Mouse (Mus musculus) ES-E14 (cell line): ENCODE measurements at regions not wholly inside any gene's neighbourhood (a gene's known extent, or its start where the extent isn't known, plus 50 kb on each side); places are given as distances from the start of the nearest gene placed in this dataset.

Source experiments
- DNase-seq: peaks from one replicate; pipeline ENCODE4 v3.0.0-alpha.2; 2013; ENCODE audit warnings: low read depth, low spot score
- H3K27ac ChIP-seq: 2 replicates; pipeline ENCODE4 v1.5.1; 2012; ENCODE audit warnings: low read depth, mild to moderate bottlenecking, low read length, moderate library complexity, mixed read lengths; ENCODE audit not compliant: poor library complexity, insufficient read depth, severe bottlenecking
- H3K36me3 ChIP-seq: 2 replicates; pipeline ENCODE4 v1.6.1; 2012; ENCODE audit warnings: mild to moderate bottlenecking, low read length, moderate library complexity, mixed read lengths; ENCODE audit not compliant: control insufficient read depth, poor library complexity, insufficient read depth, severe bottlenecking
- H3K4me1 ChIP-seq, 2 experiments: fragments of 150-350 bp in 1 of 2; sonication (generic) in 1 of 2; 2 replicates each; pipeline ENCODE4 v1.6.1; 2012; ENCODE audit warnings: low read length in 2 of 2, mild to moderate bottlenecking in 1 of 2, mixed read lengths in 1 of 2; ENCODE audit not compliant: control insufficient read depth in 2 of 2, insufficient read depth in 2 of 2, poor library complexity in 1 of 2
- H3K4me3 ChIP-seq, 2 experiments: fragments of 150-350 bp in 1 of 2; sonication (generic) in 1 of 2; 2 replicates each; pipeline ENCODE4 v1.5.1; 2012; ENCODE audit warnings: low read length in 2 of 2, low read depth in 1 of 2, mild to moderate bottlenecking in 1 of 2, mixed read lengths in 1 of 2; ENCODE audit not compliant: insufficient read depth in 1 of 2, poor library complexity in 1 of 2, severe bottlenecking in 1 of 2
- H3K9ac ChIP-seq: 2 replicates; pipeline ENCODE4 v1.6.1; 2012; ENCODE audit warnings: low read depth, mild to moderate bottlenecking, low read length, mixed read lengths; ENCODE audit not compliant: poor library complexity, insufficient read depth, severe bottlenecking
- H3K9me3 ChIP-seq: fragments of 150-350 bp; sonication (generic); 2 replicates; pipeline ENCODE4 v1.6.1; 2012; ENCODE audit warnings: low read depth, mild to moderate bottlenecking, low read length; ENCODE audit not compliant: control insufficient read depth, insufficient read depth
- CHD2 ChIP-seq: IDR thresholded peaks from 2 replicates; pipeline ENCODE4 v1.6.1; 2014; ENCODE audit warnings: mild to moderate bottlenecking, low read depth, low read length, inconsistent platforms
- HCFC1 ChIP-seq: IDR thresholded peaks from 2 replicates; pipeline ENCODE4 v1.6.1; 2012; ENCODE audit warnings: low read length, inconsistent platforms, borderline replicate concordance; ENCODE audit not compliant: insufficient read depth
- MAFK ChIP-seq: IDR thresholded peaks from 2 replicates; pipeline ENCODE4 v1.6.1; 2014; ENCODE audit warnings: mild to moderate bottlenecking, low read depth, low read length, inconsistent platforms; ENCODE audit not compliant: insufficient read depth
- ZC3H11A ChIP-seq: IDR thresholded peaks from 2 replicates; pipeline ENCODE4 v1.6.1; 2012; ENCODE audit warnings: low read depth, mild to moderate bottlenecking, inconsistent platforms, low read length, borderline replicate concordance
- ZNF384 ChIP-seq: IDR thresholded peaks from 2 replicates; pipeline ENCODE4 v1.6.1; 2012; ENCODE audit warnings: low read depth, low read length, inconsistent platforms
- in situ Hi-C, 2 experiments: fragments of 600-800 bp; cut with MboI; formaldehyde crosslinking; loops; one replicate each; pipeline ENCODE4 v1.15.1; 2025; ENCODE audit warnings: low sequenced_read_pairs in 2 of 2, inconsistent platforms in 1 of 2; ENCODE audit not compliant: unreplicated experiment in 2 of 2

DNA sequence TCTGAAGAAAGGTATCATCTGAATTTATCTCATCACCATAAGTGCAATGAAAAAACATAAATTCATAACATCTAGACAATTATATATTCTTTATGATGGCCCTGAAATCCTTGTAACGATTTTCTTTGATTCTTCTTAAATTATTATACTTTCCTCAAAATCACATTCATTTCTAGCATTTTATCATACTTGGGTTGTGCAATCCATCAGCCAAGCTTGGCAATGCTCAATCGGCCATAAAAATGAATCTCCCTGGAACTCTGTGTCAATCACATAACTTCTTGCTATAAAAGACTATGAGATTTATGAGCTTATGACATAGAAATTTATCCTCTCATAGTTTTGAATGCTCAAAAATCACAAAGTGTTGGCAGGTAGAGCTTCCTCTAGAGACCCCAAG lies 811.3 kb downstream of the Ryr2 start:
- H3K9ac ChIP-seq = no peak overlapping the region
- no peak for DNase-seq
- TF ChIP-seq ZNF384 (no peak), ZC3H11A (no peak), MAFK (no peak)
- no peaks in the 10 kb centered on the region for H3K9me3 ChIP-seq
- H3K36me3 ChIP-seq = no peaks in the 10 kb centered on the region
- no peak overlapping the region for H3K27ac ChIP-seq
- H3K4me3 ChIP-seq = no peak overlapping the region
- in situ Hi-C loops = no loop called here
- no peaks in the 10 kb centered on the region for H3K4me1 ChIP-seq

DNA sequence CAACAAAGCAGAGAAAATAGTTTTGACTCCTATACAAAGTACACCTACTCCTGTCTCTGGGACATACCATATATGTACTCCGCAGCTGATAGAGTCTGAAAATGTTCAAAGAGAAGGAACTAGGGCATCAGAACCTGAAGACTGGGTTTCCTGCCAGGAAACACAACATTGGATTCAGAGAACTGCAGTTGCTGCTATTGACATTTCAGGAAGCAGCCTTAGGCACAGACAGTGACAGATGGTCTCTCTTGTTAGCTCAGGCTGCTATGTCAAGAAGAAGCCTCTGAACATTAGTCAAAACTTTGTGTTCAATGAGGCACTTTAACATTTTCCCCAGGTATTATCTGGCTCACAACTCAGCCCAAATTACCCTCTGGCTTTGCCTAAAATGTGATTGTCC lies 812.1 kb downstream of the Ryr2 start:
- Histone ChIP-seq H3K36me3 (no peaks in the 10 kb centered on the region), H3K9ac (no peak overlapping the region), H3K4me1 (no peaks in the 10 kb centered on the region), H3K27ac (no peak overlapping the region), H3K9me3 (no peaks in the 10 kb centered on the region), H3K4me3 (no peak overlapping the region)
- DNase-seq = no peak
- no peak for TF ChIP-seq HCFC1
- no peak for TF ChIP-seq ZC3H11A
- no peak for TF ChIP-seq CHD2
- no peak for TF ChIP-seq ZNF384
- no peak for TF ChIP-seq MAFK
- in situ Hi-C loops = no loop called here

DNA sequence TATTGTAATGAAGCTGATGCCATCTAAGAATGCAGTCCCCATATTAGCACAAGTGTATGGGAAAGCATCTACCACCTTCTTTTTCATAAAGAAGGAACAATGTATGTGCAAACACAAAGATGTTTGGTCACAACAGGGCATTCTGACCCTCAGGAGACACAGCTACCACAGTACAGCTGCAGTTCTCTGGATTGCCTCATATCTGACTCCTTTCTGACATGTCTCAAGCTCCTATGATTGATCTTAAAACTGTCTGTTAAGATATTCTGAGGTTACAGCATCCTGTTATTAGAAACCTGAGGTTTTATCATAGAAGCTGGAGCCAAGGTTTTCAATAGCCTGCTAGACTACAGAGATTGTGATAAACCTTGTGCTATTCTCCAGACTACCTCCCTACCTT lies 813.0 kb downstream of the Ryr2 start:
- TF ChIP-seq CHD2 (no peak), ZNF384 (no peak), ZC3H11A (no peak), MAFK (no peak), HCFC1 (no peak)
- H3K4me1 ChIP-seq = no peaks in the 10 kb centered on the region
- no peak overlapping the region for H3K9ac ChIP-seq
- no peak overlapping the region for H3K27ac ChIP-seq
- no peaks in the 10 kb centered on the region for H3K9me3 ChIP-seq
- H3K36me3 ChIP-seq = no peaks in the 10 kb centered on the region
- in situ Hi-C loops = no loop called here
- no peak overlapping the region for H3K4me3 ChIP-seq
- no peak for DNase-seq

DNA sequence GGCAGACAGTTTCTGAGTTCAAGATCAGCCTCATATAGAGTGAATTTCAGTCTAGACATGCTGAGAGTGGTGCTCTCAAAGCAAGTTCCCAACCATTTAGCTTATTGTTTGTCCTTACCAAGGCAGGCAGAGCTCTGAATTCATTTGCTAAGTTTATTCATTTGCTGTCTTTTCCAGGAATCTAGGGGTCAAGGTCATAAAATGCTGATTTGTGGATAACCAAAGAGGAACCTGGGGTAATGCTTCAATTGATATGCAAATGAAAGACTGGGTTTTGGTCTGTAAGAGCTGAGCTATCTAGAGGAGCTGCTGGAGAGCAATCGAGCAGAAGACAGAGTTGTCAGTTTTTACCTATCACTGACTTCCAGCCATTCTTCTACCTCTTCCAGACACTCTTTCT lies 832.8 kb downstream of the Ryr2 start:
- Histone ChIP-seq H3K36me3 (no peaks in the 10 kb centered on the region), H3K4me3 (no peak overlapping the region), H3K27ac (peak overlapping the region; percentile 62; the same call in 1 of the 2 replicates), H3K9ac (no peak overlapping the region), H3K9me3 (no peaks in the 10 kb centered on the region), H3K4me1 (no peaks in the 10 kb centered on the region)
- TF ChIP-seq ZNF384 (no peak), HCFC1 (no peak), ZC3H11A (no peak), CHD2 (no peak)
- peak; percentile 16 for DNase-seq
- in situ Hi-C loops = no loop called here

DNA sequence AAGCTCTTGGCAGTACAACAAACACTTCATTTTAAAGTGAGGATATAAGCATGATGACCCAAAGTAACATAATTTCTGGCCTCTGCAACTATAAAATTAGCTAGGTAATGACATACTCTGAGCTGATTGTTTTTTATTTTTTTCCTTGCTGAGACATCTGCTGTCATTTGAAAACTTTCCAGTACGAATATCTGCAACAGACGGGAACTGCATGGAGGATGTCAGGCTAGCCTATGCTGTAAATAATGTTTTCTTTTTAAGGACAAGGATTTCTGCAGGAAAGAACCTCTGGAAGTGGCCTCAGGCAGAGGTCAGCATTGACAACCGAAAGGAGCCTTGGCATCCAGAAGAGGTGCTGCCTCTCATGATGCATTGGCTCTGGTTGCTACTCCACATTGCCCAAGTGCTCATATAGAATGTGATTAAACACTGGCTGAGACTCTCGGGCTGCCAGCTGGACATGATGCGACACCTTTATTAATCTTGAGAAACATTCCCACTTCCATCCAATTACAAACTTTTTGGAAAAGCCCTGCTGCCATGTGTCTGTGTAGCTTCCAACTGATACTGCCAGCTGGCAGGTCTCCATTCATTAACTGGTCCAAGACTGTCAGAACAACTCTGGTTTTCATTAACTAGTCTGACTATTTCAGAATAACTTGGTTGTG lies 837.9 kb downstream of the Ryr2 start:
- Histone ChIP-seq H3K9me3 (no peaks in the 10 kb centered on the region), H3K9ac (no peak overlapping the region), H3K36me3 (no peaks in the 10 kb centered on the region), H3K4me3 (no peak overlapping the region), H3K27ac (no peak overlapping the region), H3K4me1 (no peaks in the 10 kb centered on the region)
- TF ChIP-seq MAFK (no peak), ZNF384 (no peak), HCFC1 (no peak)
- no peak for DNase-seq
- in situ Hi-C loops = no loop called here
